Mouse (Mus musculus): Measurements from ENCODE around the gene Rmnd5b. TPM values are rescaled to one million over a fixed set of nuclear protein-coding genes. Genes with fewer than 3 reads are reported as not detected.

The Rmnd5b gene
- polyA plus RNA-seq, 1 experiment from 2014 or later: 51.9 TPM

GRCm38 (mm10) chr11:51590002-51590401, 45.7 kb downstream of the Rmnd5b start:
- peaks cover 75% of the 10 kb centered on the region for H3K36me3 ChIP-seq (ENCODE audit: insufficient read depth, low read length)
- H3K4me3 ChIP-seq (ENCODE audit: low read length): no peak overlapping the region
- H3K27ac ChIP-seq (ENCODE audit: low read length): no peak overlapping the region
- H3K27me3 ChIP-seq (ENCODE audit: insufficient read depth, low read length): no peaks in the 10 kb centered on the region
- no peak for ATAC-seq (ENCODE audit: low FRiP score, low TSS enrichment)
- no peak overlapping the region for H3K4me2 ChIP-seq (replicated peaks; ENCODE audit: low read depth, low read length)
- H3K9me3 ChIP-seq (ENCODE audit: low read length): no peaks in the 10 kb centered on the region
- peaks cover 18% of the 10 kb centered on the region for H3K4me1 ChIP-seq (ENCODE audit: insufficient read depth, low read length)
- no peak overlapping the region for H3K9ac ChIP-seq (replicated peaks; ENCODE audit: low read length)

- Histone ChIP-seq H3K27ac (ENCODE audit: low read length) (no peak overlapping the region), H3K4me2 (replicated peaks; ENCODE audit: low read depth, low read length) (no peak overlapping the region), H3K27me3 (ENCODE audit: insufficient read depth, low read length) (no peaks in the 10 kb centered on the region), H3K4me3 (ENCODE audit: low read length) (no peak overlapping the region), H3K9me3 (ENCODE audit: low read length) (no peaks in the 10 kb centered on the region), H3K9ac (replicated peaks; ENCODE audit: low read length) (no peak overlapping the region), H3K36me3 (ENCODE audit: insufficient read depth, low read length) (peaks cover 68% of the 10 kb centered on the region), H3K4me1 (ENCODE audit: insufficient read depth, low read length) (peaks cover 23% of the 10 kb centered on the region)
- no peak for ATAC-seq (ENCODE audit: low FRiP score, low TSS enrichment)
- 90% methylated on average over 3 of the region's 3 CpGs for WGBS
Observed at GRCm38 (mm10) chr11:51588833-51589232, 46.9 kb downstream of the Rmnd5b start.

- Histone ChIP-seq H3K36me3 (ENCODE audit: insufficient read depth, low read length) (peaks cover 52% of the 10 kb centered on the region), H3K9me3 (ENCODE audit: low read length) (no peaks in the 10 kb centered on the region), H3K4me1 (ENCODE audit: insufficient read depth, low read length) (peaks cover 30% of the 10 kb centered on the region), H3K27me3 (ENCODE audit: insufficient read depth, low read length) (no peaks in the 10 kb centered on the region), H3K27ac (ENCODE audit: low read length) (no peak overlapping the region), H3K4me2 (replicated peaks; ENCODE audit: low read depth, low read length) (no peak overlapping the region), H3K9ac (replicated peaks; ENCODE audit: low read length) (no peak overlapping the region), H3K4me3 (ENCODE audit: low read length) (no peak overlapping the region)
- 92% methylated on average over 1 of the region's 1 CpGs for WGBS
- no peak for ATAC-seq (ENCODE audit: low FRiP score, low TSS enrichment)
Observed at GRCm38 (mm10) chr11:51587059-51587458, 48.6 kb downstream of the Rmnd5b start.

- peaks cover 45% of the 10 kb centered on the region for H3K36me3 ChIP-seq (ENCODE audit: insufficient read depth, low read length)
- no peak overlapping the region for H3K4me2 ChIP-seq (replicated peaks; ENCODE audit: low read depth, low read length)
- no peaks in the 10 kb centered on the region for H3K27me3 ChIP-seq (ENCODE audit: insufficient read depth, low read length)
- peaks cover 29% of the 10 kb centered on the region for H3K4me1 ChIP-seq (ENCODE audit: insufficient read depth, low read length)
- H3K4me3 ChIP-seq (ENCODE audit: low read length): no peak overlapping the region
- ATAC-seq (ENCODE audit: low FRiP score, low TSS enrichment): no peak
- WGBS: 91% methylated on average over 13 of the region's 13 CpGs
- 0 out of 2 replicates have a peak overlapping the region, but pooled peaks have one; percentile 12 for H3K27ac ChIP-seq (ENCODE audit: low read length)
- no peaks in the 10 kb centered on the region for H3K9me3 ChIP-seq (ENCODE audit: low read length)
- H3K9ac ChIP-seq (replicated peaks; ENCODE audit: low read length): no peak overlapping the region
Observed at GRCm38 (mm10) chr11:51586411-51586810, 49.3 kb downstream of the Rmnd5b start.

- Histone ChIP-seq H3K27me3 (ENCODE audit: insufficient read depth, low read length) (no peaks in the 10 kb centered on the region), H3K27ac (ENCODE audit: low read length) (peak overlapping the region; percentile 97), H3K9me3 (ENCODE audit: low read length) (no peaks in the 10 kb centered on the region), H3K4me1 (ENCODE audit: insufficient read depth, low read length) (peaks cover 27% of the 10 kb centered on the region), H3K36me3 (ENCODE audit: insufficient read depth, low read length) (peaks cover 38% of the 10 kb centered on the region), H3K4me3 (ENCODE audit: low read length) (peak overlapping the region; percentile 83), H3K9ac (replicated peaks; ENCODE audit: low read length) (peak overlapping the region; percentile 93), H3K4me2 (replicated peaks; ENCODE audit: low read depth, low read length) (peak overlapping the region; percentile 85)
- 51% methylated on average over 8 of the region's 8 CpGs for WGBS
- peak; percentile 28 for ATAC-seq (ENCODE audit: low FRiP score, low TSS enrichment)
Observed at GRCm38 (mm10) chr11:51585608-51586252, 50.0 kb downstream of the Rmnd5b start.

GRCm38 (mm10) chr11:51584431-51585248, 51.1 kb downstream of the Rmnd5b start, which contains the start of gene Phykpl:
Gene Phykpl, plus strand, starts transcription at chr11:51584757.
- peak within 1 kb of the TSS; percentile 83 for H3K4me3 ChIP-seq (ENCODE audit: low read length)
- ATAC-seq (ENCODE audit: low FRiP score, low TSS enrichment): peak; percentile 93
- under 1% methylated on average over 59 of the region's 59 CpGs for WGBS

GRCm38 (mm10) chr11:51584057-51584430, 51.7 kb downstream of the Rmnd5b start:
- peak overlapping the region; percentile 83 for H3K4me3 ChIP-seq (ENCODE audit: low read length)
- no peaks in the 10 kb centered on the region for H3K9me3 ChIP-seq (ENCODE audit: low read length)
- peaks cover 24% of the 10 kb centered on the region for H3K36me3 ChIP-seq (ENCODE audit: insufficient read depth, low read length)
- H3K27ac ChIP-seq (ENCODE audit: low read length): peak overlapping the region; percentile 97
- ATAC-seq (ENCODE audit: low FRiP score, low TSS enrichment): peak; percentile 35
- peaks cover 27% of the 10 kb centered on the region for H3K4me1 ChIP-seq (ENCODE audit: insufficient read depth, low read length)
- peak overlapping the region; percentile 93 for H3K9ac ChIP-seq (replicated peaks; ENCODE audit: low read length)
- 14% methylated on average over 9 of the region's 9 CpGs for WGBS
- no peaks in the 10 kb centered on the region for H3K27me3 ChIP-seq (ENCODE audit: insufficient read depth, low read length)
- peak overlapping the region; percentile 85 for H3K4me2 ChIP-seq (replicated peaks; ENCODE audit: low read depth, low read length)

More at GRCm38 (mm10) chr11:51584431-51585248, 51.1 kb downstream of the Rmnd5b start, which contains the start of gene Phykpl:
- Histone ChIP-seq H3K36me3 (ENCODE audit: insufficient read depth, low read length) (peaks cover 30% of the 10 kb centered on the region), H3K27me3 (ENCODE audit: insufficient read depth, low read length) (no peaks in the 10 kb centered on the region), H3K27ac (ENCODE audit: low read length) (peak within 1 kb of the TSS; percentile 97), H3K4me2 (replicated peaks; ENCODE audit: low read depth, low read length) (peak within 1 kb of the TSS; percentile 85), H3K9ac (replicated peaks; ENCODE audit: low read length) (peak within 1 kb of the TSS; percentile 93), H3K9me3 (ENCODE audit: low read length) (no peaks in the 10 kb centered on the region), H3K4me1 (ENCODE audit: insufficient read depth, low read length) (peaks cover 27% of the 10 kb centered on the region)

GRCm38 (mm10) chr11:51582713-51583112, 53.0 kb downstream of the Rmnd5b start:
- H3K4me2 ChIP-seq (replicated peaks; ENCODE audit: low read depth, low read length): no peak overlapping the region
- H3K4me3 ChIP-seq (ENCODE audit: low read length): no peak overlapping the region
- peaks cover 27% of the 10 kb centered on the region for H3K4me1 ChIP-seq (ENCODE audit: insufficient read depth, low read length)
- H3K36me3 ChIP-seq (ENCODE audit: insufficient read depth, low read length): peaks cover 11% of the 10 kb centered on the region
- no peaks in the 10 kb centered on the region for H3K9me3 ChIP-seq (ENCODE audit: low read length)
- no peak for ATAC-seq (ENCODE audit: low FRiP score, low TSS enrichment)
- WGBS: 23% methylated on average over 8 of the region's 8 CpGs
- no peaks in the 10 kb centered on the region for H3K27me3 ChIP-seq (ENCODE audit: insufficient read depth, low read length)
- H3K27ac ChIP-seq (ENCODE audit: low read length): no peak overlapping the region
- H3K9ac ChIP-seq (replicated peaks; ENCODE audit: low read length): no peak overlapping the region

- Histone ChIP-seq H3K27ac (ENCODE audit: low read length) (no peak overlapping the region), H3K4me2 (replicated peaks; ENCODE audit: low read depth, low read length) (no peak overlapping the region), H3K36me3 (ENCODE audit: insufficient read depth, low read length) (no peaks in the 10 kb centered on the region), H3K27me3 (ENCODE audit: insufficient read depth, low read length) (no peaks in the 10 kb centered on the region), H3K9ac (replicated peaks; ENCODE audit: low read length) (no peak overlapping the region), H3K4me3 (ENCODE audit: low read length) (no peak overlapping the region), H3K9me3 (ENCODE audit: low read length) (no peaks in the 10 kb centered on the region), H3K4me1 (ENCODE audit: insufficient read depth, low read length) (peaks cover 9% of the 10 kb centered on the region)
- no peak for ATAC-seq (ENCODE audit: low FRiP score, low TSS enrichment)
- WGBS: 59% methylated on average over 4 of the region's 4 CpGs
Observed at GRCm38 (mm10) chr11:51579024-51579423, 56.7 kb downstream of the Rmnd5b start.

GRCm38 (mm10) chr11:51577587-51577986, 58.1 kb downstream of the Rmnd5b start:
- no peak overlapping the region for H3K27ac ChIP-seq (ENCODE audit: low read length)
- no peaks in the 10 kb centered on the region for H3K27me3 ChIP-seq (ENCODE audit: insufficient read depth, low read length)
- no peaks in the 10 kb centered on the region for H3K4me1 ChIP-seq (ENCODE audit: insufficient read depth, low read length)
- no peaks in the 10 kb centered on the region for H3K9me3 ChIP-seq (ENCODE audit: low read length)
- H3K4me3 ChIP-seq (ENCODE audit: low read length): no peak overlapping the region
- H3K9ac ChIP-seq (replicated peaks; ENCODE audit: low read length): no peak overlapping the region
- ATAC-seq (ENCODE audit: low FRiP score, low TSS enrichment): no peak
- no peak overlapping the region for H3K4me2 ChIP-seq (replicated peaks; ENCODE audit: low read depth, low read length)
- WGBS: 78% methylated on average over 7 of the region's 7 CpGs
- H3K36me3 ChIP-seq (ENCODE audit: insufficient read depth, low read length): no peaks in the 10 kb centered on the region

Measured in kidney, embryonic 16.5 days (tissue).